Mouse (Mus musculus): ENCODE results near the gene AI661453. TPM values are rescaled to one million over a fixed set of nuclear protein-coding genes. Genes with fewer than 3 reads are reported as not detected.
"Not testable (repeated sequence)": the region's sequence is repeated elsewhere in the genome, so short reads cannot be mapped to it uniquely, and the experiment has no call there.

The AI661453 gene
- polyA plus RNA-seq, 1 experiment from 2014 or later, result 0.31 TPM

DNA sequence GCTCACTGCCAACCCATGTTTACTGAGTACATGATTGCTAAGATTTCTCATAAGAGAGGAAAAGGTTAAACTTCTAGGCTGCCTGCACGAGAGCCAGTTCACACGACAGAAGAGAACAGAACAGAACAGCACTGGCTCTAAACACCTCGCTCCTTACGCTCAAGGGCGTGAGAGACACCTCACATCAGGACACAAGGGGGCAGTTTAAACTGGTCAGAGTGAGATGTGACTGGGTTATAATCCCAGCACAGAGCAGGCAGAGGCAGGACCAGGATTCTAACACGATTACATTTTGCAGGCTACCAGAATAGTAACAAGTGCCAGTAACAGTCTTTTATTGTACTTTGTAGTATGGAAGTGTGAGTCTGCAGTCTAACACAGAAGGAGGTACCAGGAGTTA, 56.3 kb downstream of the AI661453 start:
- H3K27me3 ChIP-seq (replicated peaks), result no peaks in the 10 kb centered on the region
- H3K4me2 ChIP-seq, result no peak overlapping the region
- peaks cover 99% of the 10 kb centered on the region for H3K36me3 ChIP-seq
- 83% methylated on average over 6 of the region's 6 CpGs for WGBS (ENCODE audit: insufficient replicate concordance)
- H3K4me1 ChIP-seq, result peaks cover 18% of the 10 kb centered on the region
- peak overlapping the region; percentile 76; the same call in 1 of the 2 replicates for H3K27ac ChIP-seq
- H3K4me3 ChIP-seq, result no peak overlapping the region
- ATAC-seq, result no peak
- H3K9me3 ChIP-seq (replicated peaks), result no peaks in the 10 kb centered on the region
- H3K9ac ChIP-seq, result no peak overlapping the region

DNA sequence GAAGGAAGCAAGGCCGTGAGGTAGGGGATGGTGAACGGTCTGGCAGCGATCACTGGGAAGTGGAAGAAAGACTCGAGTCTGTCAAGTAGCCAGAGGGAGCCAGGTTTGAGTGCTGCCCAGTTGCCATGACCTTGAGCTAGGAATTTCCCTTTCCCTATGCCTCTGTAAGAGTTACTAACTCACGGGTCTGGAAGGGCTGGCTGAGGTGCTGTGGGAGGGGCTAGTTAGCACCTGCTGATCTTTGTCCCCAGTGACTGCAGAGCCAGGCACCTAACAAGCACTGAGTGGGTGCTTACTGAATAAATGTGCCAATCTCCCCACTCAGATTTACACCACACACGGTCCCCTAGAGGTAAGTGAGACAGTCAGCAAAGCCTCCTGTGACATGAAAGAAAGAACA, 57.2 kb downstream of the AI661453 start:
- WGBS (ENCODE audit: insufficient replicate concordance), result 82% methylated on average over 6 of the region's 6 CpGs
- H3K4me1 ChIP-seq, result peaks cover 18% of the 10 kb centered on the region
- peak overlapping the region; percentile 76 for H3K27ac ChIP-seq

DNA sequence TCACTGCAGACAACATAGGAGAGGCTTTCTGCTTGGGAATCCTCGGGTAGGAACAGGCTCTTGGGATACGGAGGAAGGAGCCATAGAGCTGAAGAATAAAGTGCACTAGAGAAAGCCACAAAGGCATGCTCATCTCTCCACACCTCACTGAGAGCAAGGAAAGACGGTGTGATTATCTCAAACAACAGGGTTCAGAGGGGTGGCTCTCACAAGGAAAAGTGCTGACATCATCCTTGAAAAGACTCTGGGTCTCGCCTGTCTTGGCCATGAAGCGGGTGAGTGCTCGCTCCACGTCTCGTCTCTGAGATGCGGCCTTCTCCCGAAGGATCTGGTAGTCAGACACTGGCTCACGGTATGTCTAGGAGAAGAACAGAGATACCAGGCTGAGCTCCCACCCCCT, 57.7 kb downstream of the AI661453 start:
- ATAC-seq, result peak; percentile 74
- 69% methylated on average over 11 of the region's 11 CpGs for WGBS (ENCODE audit: insufficient replicate concordance)
- H3K9me3 ChIP-seq (replicated peaks), result no peaks in the 10 kb centered on the region
- H3K4me2 ChIP-seq, result peak overlapping the region; percentile 21
- peaks cover 98% of the 10 kb centered on the region for H3K36me3 ChIP-seq
- H3K4me3 ChIP-seq, result no peak overlapping the region
- H3K9ac ChIP-seq, result 0 out of 2 replicates have a peak overlapping the region, but pooled peaks have one; percentile 18
- H3K27ac ChIP-seq, result peak overlapping the region; percentile 76
- H3K4me1 ChIP-seq, result peaks cover 18% of the 10 kb centered on the region
- H3K27me3 ChIP-seq (replicated peaks), result no peaks in the 10 kb centered on the region

More for the DNA sequence above, 57.2 kb downstream of the AI661453 start:
- Histone ChIP-seq H3K4me3 (no peak overlapping the region), H3K27me3 (replicated peaks) (no peaks in the 10 kb centered on the region), H3K9ac (0 out of 2 replicates have a peak overlapping the region, but pooled peaks have one; percentile 18), H3K9me3 (replicated peaks) (no peaks in the 10 kb centered on the region), H3K36me3 (peaks cover 98% of the 10 kb centered on the region), H3K4me2 (peak overlapping the region; percentile 21)
- no peak for ATAC-seq

- H3K9me3 ChIP-seq (replicated peaks), result no peaks in the 10 kb centered on the region
- WGBS (ENCODE audit: insufficient replicate concordance), result 4% methylated on average over 11 of the region's 11 CpGs
- ATAC-seq, result peak; percentile 6; the same call in 1 of the 2 replicates
- H3K27me3 ChIP-seq (replicated peaks), result no peaks in the 10 kb centered on the region
- H3K27ac ChIP-seq, result peak overlapping the region; percentile 88
- peaks cover 41% of the 10 kb centered on the region for H3K36me3 ChIP-seq
- H3K4me1 ChIP-seq, result peaks cover 50% of the 10 kb centered on the region
- H3K9ac ChIP-seq, result peak overlapping the region; percentile 81
- H3K4me2 ChIP-seq, result peak overlapping the region; percentile 84
- H3K4me3 ChIP-seq, result peak overlapping the region; percentile 75
These were observed 65.1 kb downstream of the AI661453 start for GRCm38 (mm10) chr17:47501531-47501930.

DNA sequence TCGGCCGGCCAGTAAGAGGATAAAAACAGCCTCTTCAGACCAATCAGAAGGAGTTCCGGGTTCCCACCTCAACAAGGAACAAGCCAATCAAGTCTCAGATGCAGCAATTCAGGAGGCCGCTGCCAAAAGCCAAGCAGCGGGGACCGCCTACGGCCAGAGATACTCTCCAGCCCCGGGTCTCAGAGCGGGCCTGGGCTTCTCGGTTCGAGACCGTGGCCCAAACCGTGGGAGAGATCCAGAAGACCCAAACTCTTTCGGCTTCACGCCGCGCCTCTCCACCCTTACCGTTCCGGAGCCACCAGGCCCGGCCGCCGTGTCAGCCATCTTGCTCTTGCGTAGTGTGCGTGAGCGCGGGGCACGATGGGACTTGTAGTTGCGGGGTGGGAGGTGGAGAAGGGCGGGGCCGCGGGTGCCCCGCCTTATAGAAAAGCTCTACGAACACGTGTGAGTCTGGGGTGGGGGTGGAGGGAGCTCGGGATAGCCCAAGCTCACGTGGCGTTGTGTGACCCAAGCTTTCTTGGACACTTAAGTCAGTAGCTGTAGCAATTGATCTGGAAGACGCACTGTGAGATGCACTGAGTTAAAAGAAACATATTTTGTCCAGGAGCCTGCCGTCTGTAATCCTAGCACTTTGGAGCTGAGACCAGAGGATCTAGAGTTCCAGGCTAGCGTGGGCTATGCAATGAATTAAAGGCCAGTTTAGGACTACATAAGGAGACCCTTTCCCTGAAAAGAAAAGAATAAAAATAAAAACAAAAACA, 65.7 kb downstream of the AI661453 start, which contains the start of gene Taf8:
TSS of gene Taf8 (minus strand) at position 347 of the 761 bp plus-strand sequence.
- Histone ChIP-seq H3K27ac (peak within 1 kb of the TSS; percentile 88), H3K4me2 (peak within 1 kb of the TSS; percentile 84), H3K9ac (peak within 1 kb of the TSS; percentile 81), H3K4me3 (peak within 1 kb of the TSS; percentile 75), H3K9me3 (replicated peaks) (no peaks in the 10 kb centered on the region), H3K4me1 (peaks cover 56% of the 10 kb centered on the region), H3K27me3 (replicated peaks) (no peaks in the 10 kb centered on the region), H3K36me3 (peaks cover 35% of the 10 kb centered on the region)
- WGBS (ENCODE audit: insufficient replicate concordance), result 2% methylated on average over 40 of the region's 40 CpGs
- peak; percentile 91 for ATAC-seq

- Histone ChIP-seq H3K4me1 (peaks cover 62% of the 10 kb centered on the region), H3K36me3 (peaks cover 30% of the 10 kb centered on the region), H3K27ac (peak overlapping the region; percentile 88), H3K4me2 (peak overlapping the region; percentile 84), H3K9ac (0 out of 2 replicates have a peak overlapping the region, but pooled peaks have one; percentile 81), H3K4me3 (peak overlapping the region; percentile 75; the same call in 1 of the 2 replicates)
- H3K27me3 ChIP-seq (replicated peaks); H3K9me3 ChIP-seq (replicated peaks); ATAC-seq: not testable (repeated sequence)
- 62% methylated on average over 6 of the region's 6 CpGs for WGBS (ENCODE audit: insufficient replicate concordance)
These were observed 66.3 kb downstream of the AI661453 start for GRCm38 (mm10) chr17:47502707-47503045.

DNA sequence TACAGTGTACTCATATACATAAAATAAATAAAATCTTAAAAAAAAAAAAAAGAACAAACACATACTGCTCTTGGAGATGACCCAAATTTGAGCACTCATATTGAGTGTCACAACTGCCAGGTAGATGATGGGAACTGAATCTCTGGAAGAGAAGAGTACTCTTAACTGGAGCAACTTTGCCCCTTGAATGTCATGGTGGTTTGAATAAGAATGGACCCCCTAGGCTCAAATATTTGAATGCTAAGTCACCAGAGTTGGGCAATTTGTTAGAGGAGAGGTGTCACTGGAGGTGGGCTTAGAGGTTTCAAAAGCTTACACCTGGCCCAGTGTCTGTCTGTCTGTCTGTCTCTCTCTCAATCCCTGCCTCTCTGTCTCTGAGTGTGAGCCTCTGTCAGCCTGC, 67.3 kb downstream of the AI661453 start:
- peak overlapping the region; percentile 80 for H3K4me2 ChIP-seq

DNA sequence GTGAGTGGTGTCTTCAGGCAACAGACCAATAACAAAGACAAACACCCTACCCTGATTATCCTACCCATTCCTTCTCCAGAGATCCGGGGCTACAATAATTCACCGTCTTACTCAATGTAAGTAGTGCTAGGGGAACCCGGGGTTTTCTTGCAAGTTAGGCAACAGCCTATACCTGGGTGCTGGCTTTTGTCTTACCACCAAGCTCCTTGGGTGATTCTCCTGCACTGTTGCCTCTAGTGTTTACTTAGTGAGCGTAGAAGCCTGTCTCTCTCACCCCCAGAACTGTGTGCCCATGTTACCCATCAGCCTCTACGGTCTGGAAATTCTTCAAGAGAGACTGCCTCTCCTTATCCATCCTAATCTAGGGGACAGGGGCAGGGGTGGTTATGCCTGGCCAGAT, 67.8 kb downstream of the AI661453 start:
- Histone ChIP-seq H3K9ac (peak overlapping the region; percentile 70), H3K9me3 (replicated peaks) (no peaks in the 10 kb centered on the region), H3K4me1 (peaks cover 76% of the 10 kb centered on the region), H3K4me3 (peak overlapping the region; percentile 58), H3K27me3 (replicated peaks) (no peaks in the 10 kb centered on the region), H3K36me3 (peaks cover 16% of the 10 kb centered on the region), H3K4me2 (peak overlapping the region; percentile 80), H3K27ac (peak overlapping the region; percentile 75)
- no peak for ATAC-seq
- WGBS (ENCODE audit: insufficient replicate concordance), result 55% methylated on average over 5 of the region's 5 CpGs

More for the DNA sequence above, 67.3 kb downstream of the AI661453 start:
- H3K4me3 ChIP-seq, result no peak overlapping the region
- ATAC-seq, result no peak
- no peaks in the 10 kb centered on the region for H3K9me3 ChIP-seq (replicated peaks)
- H3K4me1 ChIP-seq, result peaks cover 72% of the 10 kb centered on the region
- peaks cover 21% of the 10 kb centered on the region for H3K36me3 ChIP-seq
- no peaks in the 10 kb centered on the region for H3K27me3 ChIP-seq (replicated peaks)
- H3K9ac ChIP-seq, result no peak overlapping the region
- H3K27ac ChIP-seq, result peak overlapping the region; percentile 75

GRCm38 (mm10) chr17:47504941-47505346, 68.5 kb downstream of the AI661453 start, which contains the start of gene Ccnd3:
Gene Ccnd3, plus strand, starts transcription at chr17:47505051.
- H3K9ac ChIP-seq, result peak within 1 kb of the TSS; percentile 70
- no peaks in the 10 kb centered on the region for H3K27me3 ChIP-seq (replicated peaks)
- H3K4me3 ChIP-seq, result peak within 1 kb of the TSS; percentile 58
- H3K36me3 ChIP-seq, result peaks cover 11% of the 10 kb centered on the region
- peak within 1 kb of the TSS; percentile 75 for H3K27ac ChIP-seq
- H3K4me2 ChIP-seq, result peak within 1 kb of the TSS; percentile 80
- peak; percentile 1; the same call in 1 of the 2 replicates for ATAC-seq
- under 1% methylated on average over 22 of the region's 22 CpGs for WGBS (ENCODE audit: insufficient replicate concordance)
- no peaks in the 10 kb centered on the region for H3K9me3 ChIP-seq (replicated peaks)
- H3K4me1 ChIP-seq, result peaks cover 83% of the 10 kb centered on the region

- Histone ChIP-seq H3K36me3 (peaks cover 5% of the 10 kb centered on the region), H3K4me2 (peak overlapping the region; percentile 80), H3K27ac (peak overlapping the region; percentile 75), H3K4me1 (peaks cover 82% of the 10 kb centered on the region), H3K9me3 (replicated peaks) (no peaks in the 10 kb centered on the region), H3K9ac (peak overlapping the region; percentile 70), H3K4me3 (peak overlapping the region; percentile 58), H3K27me3 (replicated peaks) (no peaks in the 10 kb centered on the region)
- ATAC-seq, result no peak
- 58% methylated on average over 2 of the region's 2 CpGs for WGBS (ENCODE audit: insufficient replicate concordance)
These were observed 69.2 kb downstream of the AI661453 start for GRCm38 (mm10) chr17:47505566-47505965.

DNA sequence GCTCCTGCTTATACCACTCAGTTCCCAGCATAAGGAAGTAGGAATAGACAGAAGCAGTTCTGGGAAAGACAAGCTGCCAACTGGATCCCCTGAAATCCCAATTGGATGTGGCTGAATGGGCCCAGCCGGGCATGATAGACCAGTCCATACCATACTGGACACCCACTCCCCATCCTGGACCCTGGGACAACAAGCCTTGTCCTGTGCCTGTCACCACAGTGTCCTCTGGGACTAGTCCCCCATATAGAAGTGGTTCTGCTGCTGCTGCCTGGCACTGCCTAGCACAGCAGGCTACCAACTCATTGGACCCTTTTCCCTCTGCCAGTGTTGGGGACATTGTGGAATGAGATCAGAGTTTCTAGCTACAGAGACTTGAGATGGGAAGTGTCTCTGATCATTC, 69.6 kb downstream of the AI661453 start:
- H3K4me3 ChIP-seq, result 0 out of 2 replicates have a peak overlapping the region, but pooled peaks have one; percentile 58
- H3K27me3 ChIP-seq (replicated peaks), result no peaks in the 10 kb centered on the region
- peaks cover under 1% of the 10 kb centered on the region; the same call in 1 of the 2 replicates for H3K36me3 ChIP-seq
- peak overlapping the region; percentile 70; the same call in 1 of the 2 replicates for H3K9ac ChIP-seq
- no peak for ATAC-seq
- H3K27ac ChIP-seq, result peak overlapping the region; percentile 75; the same call in 1 of the 2 replicates
- peak overlapping the region; percentile 80 for H3K4me2 ChIP-seq
- H3K4me1 ChIP-seq, result peaks cover 81% of the 10 kb centered on the region
- no peaks in the 10 kb centered on the region for H3K9me3 ChIP-seq (replicated peaks)
- WGBS (ENCODE audit: insufficient replicate concordance), result 75% methylated on average over 1 of the region's 1 CpGs

GRCm38 (mm10) chr17:47506697-47507096, 70.3 kb downstream of the AI661453 start:
- 82% methylated on average over 4 of the region's 4 CpGs for WGBS (ENCODE audit: insufficient replicate concordance)
- Histone ChIP-seq H3K4me2 (no peak overlapping the region), H3K36me3 (no peaks in the 10 kb centered on the region), H3K4me3 (no peak overlapping the region), H3K4me1 (peaks cover 81% of the 10 kb centered on the region), H3K27ac (peak overlapping the region; percentile 49), H3K9ac (no peak overlapping the region), H3K9me3 (replicated peaks) (no peaks in the 10 kb centered on the region), H3K27me3 (replicated peaks) (no peaks in the 10 kb centered on the region)
- no peak for ATAC-seq
